Mouse (Mus musculus) ES-Bruce4 (cell line): ENCODE results near the gene Gm29797.

Experiments used
- CTCF ChIP-seq: IDR thresholded peaks from one replicate; pipeline ENCODE4 v1.8.1; 2011; ENCODE audit warnings: low read depth, low read length
- POLR2A ChIP-seq: IDR thresholded peaks from one replicate; pipeline ENCODE4 v1.8.1; 2011; ENCODE audit warnings: low read length; ENCODE audit not compliant: insufficient read depth

GRCm38 (mm10) chr2:181683381-181683780, 26.5 kb downstream of the Gm29797 start:
- TF ChIP-seq CTCF (no peak), POLR2A (no peak)
